Mouse (Mus musculus): ENCODE measurements around the gene Synpo2.
"Not testable (repeated sequence)": the region's sequence is repeated elsewhere in the genome, so short reads cannot be mapped to it uniquely, and the experiment has no call there.

Gene Synpo2

DNA sequence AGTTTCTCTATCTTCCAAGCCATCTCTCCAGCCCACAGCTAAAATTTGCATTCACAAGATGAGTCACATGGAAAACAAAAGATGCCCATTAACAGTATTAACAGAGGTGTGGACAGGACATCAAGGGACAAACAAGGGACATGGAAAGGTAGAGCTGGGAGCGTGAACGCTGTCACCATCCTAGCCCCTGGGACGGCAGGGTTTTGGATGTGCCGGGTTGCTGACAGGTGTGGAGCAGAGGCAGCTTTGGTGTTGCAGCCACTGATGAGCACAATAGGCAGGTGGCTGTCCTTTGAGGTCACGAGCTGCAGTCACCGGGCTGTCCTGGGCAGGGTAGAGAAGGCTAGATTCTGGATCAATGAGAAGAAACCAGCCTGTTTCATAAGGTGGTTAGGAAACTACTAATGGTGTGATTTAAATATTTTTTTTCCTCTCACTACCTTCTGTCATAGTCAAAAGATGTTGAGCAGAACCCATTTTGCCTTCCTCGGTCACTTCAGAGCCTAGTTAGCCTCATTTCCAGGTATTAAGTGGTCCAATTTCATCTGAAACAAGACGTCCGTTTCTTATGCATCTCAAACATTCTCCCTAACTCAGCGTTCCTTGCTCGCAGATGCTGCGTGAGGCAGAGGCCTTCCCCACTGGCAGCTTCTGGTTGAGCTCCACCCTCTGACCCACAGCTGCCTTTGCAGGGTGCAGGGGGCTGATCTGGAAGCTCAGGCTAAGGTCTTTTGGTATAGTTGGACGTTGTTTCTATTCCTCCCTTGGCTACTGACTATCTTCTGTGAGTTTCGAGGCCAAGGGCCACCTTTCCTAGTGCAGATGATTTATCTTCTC lies 105.4 kb downstream of the Synpo2 start:
- DNase-seq (ENCODE audit: low spot score): no peak

GRCm38 (mm10) chr3:123128781-123129180 lies 107.2 kb downstream of the Synpo2 start:
- no peak for DNase-seq (ENCODE audit: low spot score)

DNA sequence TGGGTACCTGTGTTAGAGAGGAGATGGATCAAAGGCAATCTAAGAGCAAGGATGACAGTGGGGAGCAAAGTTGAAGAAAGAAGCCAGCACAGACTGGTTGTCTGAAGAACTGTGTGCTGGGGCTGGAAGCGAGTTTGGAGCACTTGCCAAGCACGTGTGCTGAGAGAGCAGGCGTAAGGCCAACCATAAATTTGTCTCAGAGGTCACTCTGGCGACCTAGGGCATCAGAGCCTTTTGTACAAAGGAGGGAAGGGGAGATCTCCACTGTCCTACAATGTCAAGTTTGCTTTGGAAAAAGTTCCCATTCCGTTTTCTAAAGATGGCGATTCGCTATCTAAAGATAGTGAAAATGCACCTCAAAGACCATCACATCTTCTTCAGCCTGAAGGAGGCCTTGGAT lies 107.9 kb downstream of the Synpo2 start:
- no peak for DNase-seq (ENCODE audit: low spot score)

- DNase-seq (ENCODE audit: low spot score): not testable (repeated sequence)
Observed at GRCm38 (mm10) chr3:123126741-123127140, 109.2 kb downstream of the Synpo2 start.

DNA sequence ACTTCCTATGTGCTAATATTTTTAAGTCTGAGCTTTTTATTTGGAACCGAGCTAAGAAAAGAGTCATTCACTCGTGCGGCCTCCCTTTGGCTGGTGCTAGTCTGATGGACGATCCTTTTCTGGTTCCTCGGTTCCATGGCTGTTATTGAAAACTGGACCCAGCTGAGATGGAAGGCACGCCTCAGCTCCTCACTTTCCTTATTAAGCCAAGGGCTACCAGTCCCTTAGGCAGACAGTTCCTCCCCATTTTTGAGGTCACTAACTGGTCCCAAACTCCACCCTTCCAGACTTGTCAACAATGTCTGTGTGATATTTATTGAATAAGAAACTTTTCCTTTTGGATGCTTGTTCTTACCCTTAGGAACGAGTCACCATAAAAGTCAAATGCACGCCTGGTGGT lies 112.1 kb downstream of the Synpo2 start:
- no peak for DNase-seq (ENCODE audit: low spot score)

DNA sequence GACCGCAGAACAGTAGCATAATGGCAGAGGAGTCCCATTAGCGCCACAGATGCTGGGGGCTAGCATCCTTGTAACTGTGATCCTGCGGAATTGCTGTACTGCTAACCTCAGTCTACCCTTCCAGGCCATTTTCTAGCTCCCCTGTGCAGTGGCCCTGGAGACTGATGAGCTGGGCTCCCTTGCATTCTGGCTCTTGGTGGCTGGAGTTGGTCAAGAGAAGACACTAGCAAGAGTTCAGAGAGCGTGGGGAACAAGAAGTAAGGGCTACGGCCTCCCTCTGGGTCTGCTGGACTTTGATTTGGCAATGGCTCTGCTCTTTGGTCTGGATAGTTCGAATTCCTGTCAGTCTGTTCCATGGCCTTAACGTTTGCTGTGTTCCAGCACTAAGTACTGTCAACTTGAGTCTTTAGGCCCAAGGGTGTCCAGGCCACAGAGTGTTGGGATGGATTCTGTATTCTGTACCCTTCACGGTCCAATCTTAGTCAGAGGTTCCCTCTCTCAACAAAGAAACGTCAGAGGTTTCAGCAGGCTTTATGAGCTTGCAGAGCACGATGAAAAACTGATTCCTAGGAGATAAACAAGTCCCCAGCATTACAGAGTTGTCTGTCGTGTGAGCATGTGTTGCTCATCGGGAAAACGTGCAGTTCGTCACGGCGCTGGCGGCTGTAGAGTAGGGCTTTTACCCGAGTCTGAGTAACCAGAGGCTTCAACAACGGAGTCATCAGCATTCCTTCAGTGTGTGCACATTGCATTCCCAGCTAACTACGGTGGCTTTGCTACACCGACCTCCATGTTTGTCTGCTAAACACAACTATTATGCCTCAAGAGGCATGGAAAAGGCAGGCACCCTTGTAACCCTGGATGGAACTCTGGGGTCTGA lies 113.6 kb downstream of the Synpo2 start:
- no peak for DNase-seq (ENCODE audit: low spot score)

DNA sequence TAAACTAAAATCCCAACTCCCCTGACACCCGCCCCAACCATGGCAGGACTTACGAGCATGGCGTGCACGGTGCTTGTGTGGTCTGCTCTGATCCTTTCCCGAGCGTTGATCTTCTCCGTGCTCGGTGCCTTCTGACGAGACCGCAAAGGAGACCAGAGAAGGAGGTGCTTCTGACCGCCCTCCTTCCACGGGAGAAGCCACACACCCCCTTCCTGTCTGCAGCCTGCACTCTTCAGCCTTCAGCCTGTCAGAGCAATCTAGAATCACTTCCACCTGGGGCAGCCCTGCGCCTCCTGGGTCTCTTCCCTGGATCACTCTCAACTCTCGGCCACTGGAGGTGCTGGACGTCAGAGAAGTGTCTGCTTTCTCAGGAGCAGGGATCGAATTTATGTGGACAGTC lies 119.0 kb downstream of the Synpo2 start:
- DNase-seq (ENCODE audit: low spot score): no peak

DNA sequence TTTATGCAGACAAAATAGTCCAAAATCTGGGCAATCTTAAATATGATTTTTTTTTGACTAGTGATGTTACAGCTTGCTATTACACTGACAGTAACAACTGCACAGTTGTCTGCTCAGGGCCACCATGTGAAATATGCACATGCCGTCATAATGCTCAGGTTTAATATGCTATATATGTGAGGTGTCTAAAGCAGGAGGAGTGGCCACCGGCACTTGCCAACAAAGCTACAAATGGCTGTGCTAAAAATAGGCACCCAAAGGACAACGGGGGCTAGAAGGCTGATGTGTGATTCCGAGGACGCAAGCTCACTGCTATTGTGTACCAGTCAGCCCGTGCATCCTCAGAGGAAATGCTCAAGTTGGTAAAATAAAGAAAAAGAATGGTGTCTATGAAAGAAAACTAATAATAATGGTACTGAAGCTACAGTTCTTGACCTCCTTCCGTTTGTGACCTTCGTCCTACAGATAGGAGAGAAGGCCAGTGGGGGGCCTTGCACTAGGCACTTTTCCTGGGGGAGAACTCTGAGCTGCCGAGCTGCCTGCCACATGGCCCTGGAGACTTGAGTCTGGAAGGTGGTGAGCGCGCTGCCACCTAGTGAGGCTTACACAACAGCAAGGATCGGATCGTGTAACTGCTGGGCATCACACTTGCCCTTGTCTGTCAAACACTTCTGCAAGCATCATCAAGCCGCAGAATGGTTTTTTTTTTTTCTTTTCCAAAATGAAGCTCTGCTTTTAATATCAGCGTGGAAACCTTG lies 120.0 kb downstream of the Synpo2 start:
- no peak for DNase-seq (ENCODE audit: low spot score)

DNA sequence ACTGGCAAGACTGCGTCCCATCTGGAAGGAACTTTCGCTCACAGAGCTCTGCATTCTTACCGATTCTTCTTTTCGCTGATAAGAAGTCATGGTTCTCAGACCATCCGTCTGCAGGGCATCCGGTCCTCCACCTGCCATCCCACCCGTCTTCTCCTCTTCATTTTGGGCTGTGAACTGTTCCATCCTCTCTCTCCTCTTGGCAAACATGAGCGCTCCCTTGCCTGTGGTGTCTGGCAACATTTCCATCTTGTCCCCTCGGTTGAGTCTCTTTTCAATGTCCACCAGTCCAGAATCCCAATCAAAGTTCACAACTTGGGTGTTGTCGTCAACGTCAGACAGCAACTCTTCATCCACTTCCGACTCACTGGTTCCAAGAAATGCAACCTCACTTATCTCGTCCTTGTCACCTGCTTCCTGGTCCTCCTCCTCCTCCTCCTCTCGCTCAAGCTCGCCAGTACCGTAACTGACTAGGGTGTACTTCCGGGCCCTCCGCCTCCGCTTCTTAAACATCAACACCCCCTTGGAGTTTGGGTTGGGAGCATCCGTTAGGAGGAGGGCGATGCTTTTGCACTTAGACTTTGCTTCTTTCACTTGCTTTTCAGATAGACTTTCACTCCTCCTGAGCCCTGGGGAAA lies 121.8 kb downstream of the Synpo2 start:
- no peak for DNase-seq (ENCODE audit: low spot score)

- DNase-seq (ENCODE audit: low spot score): no peak
Observed at GRCm38 (mm10) chr3:123112781-123113180, 123.2 kb downstream of the Synpo2 start.

GRCm38 (mm10) chr3:123111071-123111711 lies 124.8 kb downstream of the Synpo2 start:
- no peak for DNase-seq (ENCODE audit: low spot score)

DNA sequence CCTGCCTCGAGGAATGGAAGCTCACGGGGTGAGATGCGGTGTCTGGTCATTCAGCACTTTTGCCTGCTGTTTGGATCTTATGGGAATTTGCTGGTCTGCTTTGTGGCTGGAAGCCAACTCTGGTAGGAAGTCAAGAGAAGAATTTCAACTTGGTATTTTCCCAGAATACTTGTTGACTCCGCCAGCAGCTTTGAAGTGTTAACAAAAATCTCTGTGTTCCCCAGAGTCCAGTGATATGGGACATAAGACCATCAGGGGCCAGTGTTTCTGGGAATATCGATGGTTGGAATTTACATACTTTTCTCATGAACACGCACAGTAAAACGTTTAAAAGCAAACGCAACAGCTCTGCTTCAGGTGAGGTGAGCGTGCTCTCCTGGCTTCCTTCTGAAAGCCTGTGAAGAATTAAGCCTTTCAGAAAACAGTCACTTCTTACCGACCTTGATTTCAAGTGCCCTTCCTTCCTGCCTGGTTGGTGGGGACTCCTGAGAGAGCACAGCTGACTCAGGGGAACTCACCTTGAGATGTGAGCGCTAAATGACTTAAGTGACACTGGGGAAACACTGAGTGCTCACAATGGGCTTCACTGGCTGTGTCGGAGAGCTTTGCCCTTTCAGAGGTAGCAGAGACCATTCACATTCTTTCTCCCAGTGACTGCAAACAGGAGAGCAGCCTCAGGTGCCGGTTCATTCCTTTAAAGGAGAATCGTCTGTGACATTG lies 128.0 kb downstream of the Synpo2 start:
- DNase-seq (ENCODE audit: low spot score): no peak

- no peak for DNase-seq (ENCODE audit: low spot score)
Observed at GRCm38 (mm10) chr3:123104325-123104724, 131.6 kb downstream of the Synpo2 start.

GRCm38 (mm10) chr3:123103151-123103860 lies 132.6 kb downstream of the Synpo2 start:
- DNase-seq (ENCODE audit: low spot score): no peak

- no peak for DNase-seq (ENCODE audit: low spot score)
Observed at GRCm38 (mm10) chr3:123101761-123102160, 134.2 kb downstream of the Synpo2 start.

GRCm38 (mm10) chr3:123095111-123095510 lies 140.8 kb downstream of the Synpo2 start:
- no peak for DNase-seq (ENCODE audit: low spot score)

GRCm38 (mm10) chr3:123093640-123094361 lies 142.1 kb downstream of the Synpo2 start:
- DNase-seq (ENCODE audit: low spot score): no peak

- no peak for DNase-seq (ENCODE audit: low spot score)
Observed at GRCm38 (mm10) chr3:123092913-123093639, 142.9 kb downstream of the Synpo2 start.

GRCm38 (mm10) chr3:123092442-123092841 lies 143.5 kb downstream of the Synpo2 start:
- no peak for DNase-seq (ENCODE audit: low spot score)
